Mouse (Mus musculus) liver, postnatal 0 days (tissue): ENCODE results near the gene Setd1b. TPM values are rescaled to one million over a fixed set of nuclear protein-coding genes. Genes with fewer than 3 reads are reported as not detected.

Experiments
- ATAC-seq: fragments of 200-750 bp; cut with Nextera tagmentation; 2 replicates; pipeline ENCODE4 v1.8.0; 2017; ENCODE audit warnings: mild to moderate bottlenecking, moderate library complexity
- DNase-seq: peaks from one replicate; pipeline ENCODE4 v3.0.0-alpha.2; 2016
- H3K27ac ChIP-seq: fragments of 300-500 bp; sonication (generic); 2 replicates; pipeline ENCODE4 v1.5.1; 2014; ENCODE audit warnings: antibody characterized with exemption, moderate library complexity, mild to moderate bottlenecking, low read depth
- H3K27me3 ChIP-seq: fragments of 300-500 bp; sonication (generic); 2 replicates; pipeline ENCODE4 v1.6.1; 2014; ENCODE audit warnings: low read length, control low read depth, mixed read lengths; ENCODE audit not compliant: insufficient read depth
- H3K36me3 ChIP-seq: fragments of 300-500 bp; sonication (generic); replicated peaks from 2 replicates; pipeline ENCODE4 v1.6.1; 2014; ENCODE audit warnings: mild to moderate bottlenecking, control low read depth, low read length, moderate library complexity, mixed read lengths; ENCODE audit not compliant: insufficient read depth
- H3K4me1 ChIP-seq: fragments of 300-500 bp; sonication (generic); 2 replicates; pipeline ENCODE4 v1.6.1; 2014; ENCODE audit warnings: antibody characterized with exemption, mild to moderate bottlenecking, control low read depth; ENCODE audit not compliant: insufficient read depth
- H3K4me2 ChIP-seq: fragments of 300-500 bp; sonication (generic); 2 replicates; pipeline ENCODE4 v1.6.1; 2014; ENCODE audit warnings: low read depth, mild to moderate bottlenecking, low read length, moderate library complexity, mixed read lengths
- H3K4me3 ChIP-seq: fragments of 300-500 bp; sonication (generic); 2 replicates; pipeline ENCODE4 v1.5.1; 2014; ENCODE audit warnings: low read depth, low read length
- H3K9ac ChIP-seq: fragments of 300-500 bp; sonication (generic); replicated peaks from 2 replicates; pipeline ENCODE4 v1.6.1; 2014; ENCODE audit warnings: mild to moderate bottlenecking, moderate library complexity
- H3K9me3 ChIP-seq: fragments of 300-500 bp; sonication (generic); 2 replicates; pipeline ENCODE4 v1.6.1; 2016; ENCODE audit warnings: mild to moderate bottlenecking, control low read depth, low read length, mixed read lengths
- CTCF ChIP-seq: sonication (generic); IDR thresholded peaks from 2 replicates; pipeline ENCODE4 v1.5.1; 2016; ENCODE audit warnings: antibody characterized with exemption, low read depth
- EP300 ChIP-seq: IDR thresholded peaks from 2 replicates; pipeline ENCODE4 v1.6.1; 2016; ENCODE audit warnings: antibody characterized with exemption, low read depth, mild to moderate bottlenecking
- WGBS: fragments of 180-500 bp; shearing (Covaris S2); extraction: QIAGEN DNeasy Blood & Tissue Kit; methylation state at CpG from one replicate; pipeline ENCODE4 v1.1.7; 2014; ENCODE audit not compliant: insufficient replicate concordance; 5-methylcytosine and 5-hydroxymethylcytosine counted together
- polyA plus RNA-seq: library from polyadenylated mRNA; unstranded; fragments of >200 nt; fragmentation: Nextera tagmentation; extraction: Ambion mirVana; gene quantifications from 2 replicates; pipeline ENCODE4 v1.2.1, GENCODE M21; 2015

The Setd1b gene
- polyA plus RNA-seq, 1 experiment from 2014 or later: 3.6 TPM

- TF ChIP-seq CTCF: no peak
- TF ChIP-seq EP300: no peak
- H3K9me3 ChIP-seq: no peaks in the 10 kb centered on the region
- no peak overlapping the region for H3K4me2 ChIP-seq
- H3K9ac ChIP-seq: no peak overlapping the region
- no peak overlapping the region for H3K4me3 ChIP-seq
- H3K4me1 ChIP-seq: peaks cover 64% of the 10 kb centered on the region
- no peaks in the 10 kb centered on the region for H3K27me3 ChIP-seq
- H3K27ac ChIP-seq: no peak overlapping the region
- ATAC-seq (no peak), DNase-seq (no peak)
- peaks cover 62% of the 10 kb centered on the region for H3K36me3 ChIP-seq
- WGBS: 85% methylated on average over 17 of the region's 17 CpGs
These were observed 5.6 kb downstream of the Setd1b start for GRCm38 (mm10) chr5:123147569-123147968.

GRCm38 (mm10) chr5:123148073-123148722 is 6.2 kb downstream of the Setd1b start:
- no peak for TF ChIP-seq CTCF
- H3K27me3 ChIP-seq: no peaks in the 10 kb centered on the region
- no peaks in the 10 kb centered on the region for H3K9me3 ChIP-seq
- H3K4me2 ChIP-seq: 0 out of 2 replicates have a peak overlapping the region, but pooled peaks have one; percentile 83
- DNase-seq: no peak
- H3K36me3 ChIP-seq: peaks cover 68% of the 10 kb centered on the region
- WGBS: 88% methylated on average over 20 of the region's 25 CpGs
- no peak overlapping the region for H3K4me3 ChIP-seq
- no peak overlapping the region for H3K9ac ChIP-seq
- H3K27ac ChIP-seq: no peak overlapping the region; the same call in 1 of the 2 replicates
- no peak for ATAC-seq
- peaks cover 64% of the 10 kb centered on the region for H3K4me1 ChIP-seq

- Histone ChIP-seq H3K9ac (peak overlapping the region; percentile 46), H3K4me1 (peaks cover 53% of the 10 kb centered on the region), H3K4me2 (peak overlapping the region; percentile 83), H3K9me3 (no peaks in the 10 kb centered on the region), H3K27me3 (no peaks in the 10 kb centered on the region), H3K4me3 (peak overlapping the region; percentile 55), H3K36me3 (peaks cover 74% of the 10 kb centered on the region), H3K27ac (peak overlapping the region; percentile 76)
- TF ChIP-seq CTCF (peak; percentile 97), EP300 (no peak)
- WGBS: 5% methylated on average over 19 of the region's 19 CpGs
- DNase-seq: peak; percentile 93
- peak; percentile 86 for ATAC-seq
These were observed 7.7 kb downstream of the Setd1b start for GRCm38 (mm10) chr5:123149451-123150400.

- Histone ChIP-seq H3K4me1 (peaks cover 44% of the 10 kb centered on the region), H3K9me3 (no peaks in the 10 kb centered on the region), H3K27ac (peak overlapping the region; percentile 76), H3K4me3 (peak overlapping the region; percentile 55), H3K4me2 (peak overlapping the region; percentile 83), H3K9ac (peak overlapping the region; percentile 46), H3K27me3 (no peaks in the 10 kb centered on the region), H3K36me3 (peaks cover 72% of the 10 kb centered on the region)
- peak; percentile 63 for DNase-seq
- no peak for ATAC-seq
- 19% methylated on average over 7 of the region's 7 CpGs for WGBS
- TF ChIP-seq EP300 (no peak), CTCF (no peak)
These were observed 8.6 kb downstream of the Setd1b start for GRCm38 (mm10) chr5:123150641-123151040.

GRCm38 (mm10) chr5:123151077-123151476 is 9.1 kb downstream of the Setd1b start:
- WGBS: 31% methylated on average over 7 of the region's 7 CpGs
- Histone ChIP-seq H3K4me1 (peaks cover 39% of the 10 kb centered on the region), H3K36me3 (peaks cover 71% of the 10 kb centered on the region), H3K27ac (peak overlapping the region; percentile 76), H3K27me3 (no peaks in the 10 kb centered on the region), H3K9me3 (no peaks in the 10 kb centered on the region), H3K9ac (peak overlapping the region; percentile 46), H3K4me2 (peak overlapping the region; percentile 83), H3K4me3 (peak overlapping the region; percentile 55)
- DNase-seq (peak; percentile 74), ATAC-seq (peak; percentile 18)
- TF ChIP-seq EP300 (no peak), CTCF (no peak)

- Histone ChIP-seq H3K27me3 (no peaks in the 10 kb centered on the region), H3K4me2 (peak overlapping the region; percentile 47), H3K9me3 (no peaks in the 10 kb centered on the region), H3K9ac (no peak overlapping the region), H3K4me3 (no peak overlapping the region), H3K4me1 (peaks cover 37% of the 10 kb centered on the region), H3K27ac (no peak overlapping the region), H3K36me3 (peaks cover 71% of the 10 kb centered on the region)
- ATAC-seq: no peak
- no peak for TF ChIP-seq CTCF
- TF ChIP-seq EP300: no peak
- DNase-seq: no peak
- WGBS: 92% methylated on average over 19 of the region's 19 CpGs
These were observed 9.8 kb downstream of the Setd1b start for GRCm38 (mm10) chr5:123151707-123152362.
